Mouse (Mus musculus): ENCODE measurements around the gene Gm28079.
"Not testable (repeated sequence)": the region's sequence is repeated elsewhere in the genome, so short reads cannot be mapped to it uniquely, and the experiment has no call there.

The Gm28079 gene

GRCm38 (mm10) chrY:70014799-70015198 is at the start of gene Gm28079:
Gene Gm28079, minus strand, starts transcription at chrY:70014899.
- DNase-seq: not testable (repeated sequence)

All from kidney, adult 18-20 months (tissue).